Mouse (Mus musculus) brain, embryonic 14.5 days (tissue): ENCODE measurements at regions not wholly inside any gene's neighbourhood (a gene's known extent, or its start where the extent isn't known, plus 50 kb on each side); places are given as distances from the start of the nearest gene placed in this dataset.

Experiments
- CTCF ChIP-seq: fragments of 200-500 bp; IDR thresholded peaks from 2 replicates; pipeline ENCODE4 v1.5.1; 2012; ENCODE audit warnings: inconsistent platforms, mild to moderate bottlenecking, moderate library complexity, borderline replicate concordance; ENCODE audit not compliant: insufficient read depth, insufficient read length; ENCODE audit errors: extremely low read depth
- POLR2A ChIP-seq: fragments of 200-500 bp; IDR thresholded peaks from 2 replicates; pipeline ENCODE4 v1.6.1; 2012; ENCODE audit warnings: mild to moderate bottlenecking, inconsistent platforms, borderline replicate concordance; ENCODE audit not compliant: poor library complexity, insufficient read depth, insufficient read length, severe bottlenecking; ENCODE audit errors: extremely low read depth

DNA sequence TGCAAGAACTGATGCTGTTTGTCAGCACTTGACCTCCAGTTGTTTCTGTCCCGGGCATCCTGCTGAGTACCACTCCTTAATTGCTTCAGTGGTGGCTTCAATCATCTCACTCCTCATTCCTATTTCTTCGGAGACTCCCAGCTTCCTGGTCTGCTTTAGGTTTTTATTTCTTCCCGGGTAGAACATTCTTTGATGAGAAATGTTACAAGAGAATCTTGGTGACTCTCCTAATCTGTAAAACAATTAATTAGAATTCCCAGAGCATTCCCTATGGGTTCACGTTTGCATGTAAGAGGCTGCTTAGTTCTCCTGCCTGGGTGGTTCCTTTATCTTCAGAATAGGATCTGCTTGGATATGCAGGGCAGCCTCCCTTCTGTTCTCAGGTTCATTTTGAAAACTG is 245.1 kb downstream of the 1700009N14Rik start:
- TF ChIP-seq POLR2A (no peak), CTCF (no peak)
